24 mouse cellular contexts compared by ENCODE assay signal in the genomic region with DNA sequence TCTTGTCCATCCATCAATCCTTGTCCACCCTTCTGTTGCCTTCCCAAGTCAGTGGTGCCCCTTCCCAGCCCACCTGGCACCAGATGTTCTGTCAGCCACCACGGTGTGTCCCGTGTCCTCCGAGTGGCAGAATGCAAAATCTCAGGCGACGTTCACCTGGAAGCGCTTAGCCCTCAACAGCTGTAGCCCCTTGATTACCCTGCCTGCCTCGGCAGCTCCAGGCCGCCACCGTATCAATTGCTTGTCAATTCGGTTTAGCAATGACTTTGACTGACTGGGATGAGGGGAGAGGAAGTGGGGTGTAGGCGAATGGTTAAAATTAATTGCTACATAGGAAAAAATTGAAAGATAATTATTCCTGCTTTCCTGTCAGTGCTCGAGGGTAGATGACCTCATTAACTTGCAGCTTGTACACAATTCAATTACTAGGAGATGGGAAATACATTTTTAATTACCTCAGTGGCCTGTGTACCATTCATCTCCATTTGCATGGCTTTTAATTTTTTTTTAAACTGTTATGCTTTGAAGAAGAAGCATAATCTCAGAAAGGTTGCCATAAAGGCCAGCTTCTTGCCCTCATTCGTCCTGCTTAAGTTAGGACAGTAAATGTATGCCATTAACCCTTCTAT.
DNase-seq lines count a peak whose midpoint lies in the region; ATAC-seq and TF ChIP-seq lines count a peak whose summit lies in the region.
"Had no signal": no experiment of that assay in that cellular context is flagged by ENCODE, and none has a peak within 500 bp of the region (broad histone marks: within the 10 kb centered on the region; RNA-seq: fewer than 3 reads in every experiment).

No protein-coding gene starts in this region.

- H3K9me3 ChIP-seq in embryonic facial prominence, embryonic 11.5 days (replicated peaks; ENCODE audit: control insufficient read depth, low read length), result no peaks in the 10 kb centered on the region
- H3K9me3 ChIP-seq in hindbrain, postnatal 0 days (ENCODE audit: low read length), result no peaks in the 10 kb centered on the region
- H3K9me3 ChIP-seq in neural tube, embryonic 13.5 days, result no peaks in the 10 kb centered on the region
- H3K9me3 ChIP-seq: embryonic facial prominence, embryonic 12.5 days; forebrain, embryonic 13.5 days; heart, embryonic 13.5 days had no signal

- no peaks in the 10 kb centered on the region; the same call in 1 of the 2 replicates for H3K27me3 ChIP-seq in embryonic facial prominence, embryonic 11.5 days (ENCODE audit: control insufficient read depth, insufficient read depth, low read length)
- no peaks in the 10 kb centered on the region for H3K27me3 ChIP-seq in hindbrain, postnatal 0 days (ENCODE audit: insufficient read depth, low read length)
- peaks cover 13% of the 10 kb centered on the region for H3K27me3 ChIP-seq in neural tube, embryonic 13.5 days

- H3K36me3 ChIP-seq in embryonic facial prominence, embryonic 11.5 days (replicated peaks; ENCODE audit: control insufficient read depth, insufficient read depth, low read depth, low read length), result no peaks in the 10 kb centered on the region
- H3K36me3 ChIP-seq in hindbrain, postnatal 0 days (ENCODE audit: insufficient read depth, low read length), result no peaks in the 10 kb centered on the region
- no peaks in the 10 kb centered on the region for H3K36me3 ChIP-seq in neural tube, embryonic 13.5 days
- H3K36me3 ChIP-seq: embryonic facial prominence, embryonic 12.5 days; heart, embryonic 13.5 days had no signal

- no peak overlapping the region for H3K9ac ChIP-seq in embryonic facial prominence, embryonic 11.5 days (replicated peaks; ENCODE audit: low read length)
- no peak overlapping the region for H3K9ac ChIP-seq in hindbrain, postnatal 0 days (replicated peaks; ENCODE audit: low read length)
- no peak overlapping the region for H3K9ac ChIP-seq in neural tube, embryonic 13.5 days
- H3K9ac ChIP-seq: embryonic facial prominence, embryonic 12.5 days; forebrain, embryonic 13.5 days; heart, embryonic 13.5 days had no signal

- no peak overlapping the region for H3K27ac ChIP-seq in embryonic facial prominence, embryonic 11.5 days (replicated peaks; ENCODE audit: low read depth, low read length)
- H3K27ac ChIP-seq in hindbrain, postnatal 0 days, result no peak overlapping the region
- H3K27ac ChIP-seq in neural tube, embryonic 13.5 days (replicated peaks), result peak overlapping the region; percentile 52; the same call in 1 of the 2 replicates
- H3K27ac ChIP-seq: embryonic facial prominence, embryonic 12.5 days; forebrain, embryonic 13.5 days; heart, embryonic 13.5 days; stomach, postnatal 0 days had no signal

- no peak for TF ChIP-seq CTCF in hindbrain, postnatal 0 days (IDR thresholded peaks at IDR 0.05; ENCODE audit: low read depth)

- no peaks in the 10 kb centered on the region for H3K4me1 ChIP-seq in embryonic facial prominence, embryonic 11.5 days (ENCODE audit: control insufficient read depth, insufficient read depth, low read length)
- no peaks in the 10 kb centered on the region for H3K4me1 ChIP-seq in hindbrain, postnatal 0 days (ENCODE audit: insufficient read depth, low read length)
- peaks cover 16% of the 10 kb centered on the region for H3K4me1 ChIP-seq in neural tube, embryonic 13.5 days (replicated peaks)
- H3K4me1 ChIP-seq: embryonic facial prominence, embryonic 12.5 days; forebrain, embryonic 13.5 days; heart, embryonic 13.5 days had no signal

- no peak overlapping the region for H3K4me2 ChIP-seq in embryonic facial prominence, embryonic 11.5 days (ENCODE audit: low read depth, low read length)
- H3K4me2 ChIP-seq in hindbrain, postnatal 0 days (ENCODE audit: low read depth, low read length), result no peak overlapping the region
- H3K4me2 ChIP-seq in neural tube, embryonic 13.5 days, result no peak overlapping the region
- H3K4me2 ChIP-seq: embryonic facial prominence, embryonic 12.5 days; forebrain, embryonic 13.5 days; heart, embryonic 13.5 days; liver, embryonic 11.5 days had no signal

- no peak overlapping the region for H3K4me3 ChIP-seq in embryonic facial prominence, embryonic 11.5 days (ENCODE audit: low read depth, low read length)
- no peak overlapping the region for H3K4me3 ChIP-seq in hindbrain, postnatal 0 days (ENCODE audit: low read length)
- H3K4me3 ChIP-seq in neural tube, embryonic 13.5 days, result no peak overlapping the region
- H3K4me3 ChIP-seq: embryonic facial prominence, embryonic 12.5 days; erythroblast, embryonic 14.5 days; forebrain, embryonic 13.5 days; heart, embryonic 13.5 days had no signal

- 0 out of 2 replicates have a peak, but pooled peaks have one; percentile 44 for ATAC-seq in embryonic facial prominence, embryonic 11.5 days (replicated peaks; ENCODE audit: insufficient number of reproducible peaks, low FRiP score, low TSS enrichment, low read depth)
- peak; percentile 69 for ATAC-seq in hindbrain, postnatal 0 days
- ATAC-seq in neural tube, embryonic 13.5 days (ENCODE audit: low read depth), result peak; percentile 55; the same call in 1 of the 2 replicates
- ATAC-seq: forebrain, embryonic 13.5 days had no signal

- peak; percentile 23 for DNase-seq in embryo, embryonic 10.5 days (ENCODE audit: low spot score)
- no peak for DNase-seq in embryo, embryonic 9.5 days (ENCODE audit: extremely low spot score)
- DNase-seq in embryonic facial prominence, embryonic 11.5 days (ENCODE audit: low spot score), result peak; percentile 62
- no peak for DNase-seq in hindbrain, postnatal 0 days (ENCODE audit: low spot score)
- DNase-seq in cerebellum, adult 9-10 months, result no peak
- no peak for DNase-seq in adipocyte (ENCODE audit: low spot score)
- DNase-seq in cerebellum, adult 8-10 months, result no peak
- DNase-seq: adrenal gland, adult 8-10 months; cerebellum, adult 11-12 months; cerebellum, postnatal 36 days; gastrocnemius, postnatal 14 days; heart, adult 18-20 months; kidney, adult 8-10 months; kidney, postnatal 14 days; left cerebral cortex, postnatal 4 days; lung, adult 18-20 months; lung, postnatal 14 days had no signal

- WGBS in embryonic facial prominence, embryonic 11.5 days, result 40% methylated on average over 13 of the region's 13 CpGs
- 49% methylated on average over 13 of the region's 13 CpGs for WGBS in hindbrain, postnatal 0 days
- 57% methylated on average over 13 of the region's 13 CpGs for WGBS in neural tube, embryonic 13.5 days

Comparison
In these comparisons a context has a peak if more than half of its experiments do, and no peak if none do; other contexts are left out.
1. DNase-seq: peak in embryo, embryonic 10.5 days (single experiment) and embryonic facial prominence, embryonic 11.5 days (single experiment); none in embryo, embryonic 9.5 days (single experiment), hindbrain, postnatal 0 days (single experiment), cerebellum, adult 9-10 months (single experiment), adipocyte (single experiment) and cerebellum, adult 8-10 months (single experiment).
2. Peak in every context shown above with its lines, with median percentiles within 50 percentile points of each other: ATAC-seq.